Mouse (Mus musculus) midbrain, postnatal 0 days (tissue): ENCODE data around the gene Ubr1. TPM values are rescaled to one million over a fixed set of nuclear protein-coding genes. Genes with fewer than 3 reads are reported as not detected.

Source experiments
- ATAC-seq: fragments of 200-750 bp; cut with Nextera tagmentation; 2 replicates; pipeline ENCODE4 v1.8.0; 2017; ENCODE audit warnings: moderate number of reproducible peaks, mild to moderate bottlenecking, moderate TSS enrichment, moderate library complexity; ENCODE audit not compliant: low FRiP score
- DNase-seq: peaks from one replicate; pipeline ENCODE4 v3.0.0-alpha.2; 2015; ENCODE audit warnings: low spot score
- H3K27ac ChIP-seq: fragments of 300-500 bp; sonication (generic); 2 replicates; pipeline ENCODE4 v1.5.1; 2014; ENCODE audit warnings: low read depth, mild to moderate bottlenecking, low read length, mixed read lengths
- H3K27me3 ChIP-seq: fragments of 300-500 bp; sonication (generic); 2 replicates; pipeline ENCODE4 v1.6.1; 2014; ENCODE audit warnings: low read length, control low read depth, mixed read lengths; ENCODE audit not compliant: insufficient read depth
- H3K36me3 ChIP-seq: fragments of 300-500 bp; sonication (generic); 2 replicates; pipeline ENCODE4 v1.6.1; 2014; ENCODE audit warnings: low read length, control low read depth, mixed read lengths; ENCODE audit not compliant: insufficient read depth
- H3K4me1 ChIP-seq: fragments of 300-500 bp; sonication (generic); 2 replicates; pipeline ENCODE4 v1.6.1; 2014; ENCODE audit warnings: mild to moderate bottlenecking, control low read depth, antibody characterized with exemption, low read length, mixed read lengths; ENCODE audit not compliant: insufficient read depth
- H3K4me2 ChIP-seq: fragments of 300-500 bp; sonication (generic); 2 replicates; pipeline ENCODE4 v1.6.1; 2014; ENCODE audit warnings: low read depth, mild to moderate bottlenecking, low read length, mixed read lengths; ENCODE audit not compliant: poor library complexity, severe bottlenecking
- H3K4me3 ChIP-seq: fragments of 300-500 bp; sonication (generic); 2 replicates; pipeline ENCODE4 v1.5.1; 2014; ENCODE audit warnings: low read depth, mild to moderate bottlenecking, low read length, moderate library complexity
- H3K9ac ChIP-seq: fragments of 300-500 bp; sonication (generic); replicated peaks from 2 replicates; pipeline ENCODE4 v1.6.1; 2014; ENCODE audit warnings: mild to moderate bottlenecking, low read length, moderate library complexity, mixed read lengths; ENCODE audit not compliant: poor library complexity, severe bottlenecking
- H3K9me3 ChIP-seq: fragments of 300-500 bp; sonication (generic); 2 replicates; pipeline ENCODE4 v1.6.1; 2016; ENCODE audit warnings: low read length, control low read depth
- CTCF ChIP-seq: IDR thresholded peaks from 2 replicates; pipeline ENCODE4 v1.5.1; 2016; ENCODE audit warnings: antibody characterized with exemption, mild to moderate bottlenecking
- WGBS: fragments of 180-500 bp; shearing (Covaris S2); extraction: QIAGEN DNeasy Blood & Tissue Kit; methylation state at CpG from one replicate; pipeline ENCODE4 v1.1.7; 2014; 5-methylcytosine and 5-hydroxymethylcytosine counted together
- polyA plus RNA-seq: library from polyadenylated mRNA; unstranded; fragments of >200 nt; fragmentation: Nextera tagmentation; extraction: Ambion mirVana; gene quantifications from 2 replicates; pipeline ENCODE4 v1.2.1, GENCODE M21; 2015
- total RNA-seq: library from RNA; depleted of rRNA; stranded (reverse); fragments of >200 nt; gene quantifications from 2 replicates; pipeline ENCODE4 v1.2.3, GENCODE M21; 2014

Ubr1 gene
- total and polyA plus RNA-seq, 2 experiments from 2014 or later, result 28.0 to 34.0 TPM

DNA sequence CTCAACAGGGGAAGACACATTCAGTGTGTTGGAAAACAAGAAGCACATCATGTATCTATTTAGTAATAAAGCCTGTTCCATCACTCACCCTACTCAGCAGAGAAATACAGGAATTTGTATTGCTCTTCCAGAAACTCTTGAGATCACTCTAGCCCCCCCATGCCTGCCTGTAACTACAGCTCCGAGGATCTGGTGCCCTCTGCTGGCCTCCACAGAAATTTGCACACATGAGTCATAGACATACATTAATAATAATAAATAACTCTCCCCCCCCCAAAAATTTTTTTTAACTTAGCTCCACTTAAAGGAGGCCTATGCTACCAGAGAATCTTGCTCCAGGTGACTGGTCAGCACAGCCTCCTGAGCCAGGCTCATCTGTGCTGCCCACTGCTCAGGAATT, 104.0 kb downstream of the Ubr1 start:
- Histone ChIP-seq H3K27ac (no peak overlapping the region), H3K4me3 (no peak overlapping the region), H3K27me3 (no peaks in the 10 kb centered on the region), H3K36me3 (peaks cover 38% of the 10 kb centered on the region), H3K4me2 (no peak overlapping the region), H3K9me3 (no peaks in the 10 kb centered on the region), H3K4me1 (no peaks in the 10 kb centered on the region), H3K9ac (no peak overlapping the region)
- WGBS, result 21% methylated on average over 1 of the region's 1 CpGs
- peak; percentile 77 for TF ChIP-seq CTCF
- ATAC-seq (no peak), DNase-seq (peak; percentile 66)

DNA sequence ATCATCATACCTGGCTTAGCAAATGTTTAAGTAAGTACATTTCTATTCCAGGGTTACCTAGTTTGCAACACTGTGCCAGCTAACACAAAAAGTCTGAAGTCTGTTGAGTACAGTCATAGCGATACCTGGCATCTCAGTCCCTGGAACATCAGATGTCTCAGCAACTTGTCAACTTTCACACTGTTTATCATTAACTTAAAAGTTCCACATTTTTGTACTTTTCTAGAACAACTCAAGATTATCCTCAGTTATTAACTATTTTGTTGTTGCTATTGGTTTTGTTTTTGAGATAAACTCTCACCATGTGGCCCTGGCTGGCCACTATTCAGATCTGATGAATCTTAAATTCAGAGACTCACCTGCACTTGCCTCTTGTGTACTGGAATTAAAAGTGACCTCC, 107.1 kb downstream of the Ubr1 start:
- no peaks in the 10 kb centered on the region for H3K4me1 ChIP-seq
- H3K27ac ChIP-seq, result no peak overlapping the region
- ATAC-seq, result no peak
- 100% methylated on average over 1 of the region's 1 CpGs for WGBS
- no peak for TF ChIP-seq CTCF
- no peak overlapping the region for H3K9ac ChIP-seq
- no peaks in the 10 kb centered on the region for H3K27me3 ChIP-seq
- H3K36me3 ChIP-seq, result peaks cover 30% of the 10 kb centered on the region
- H3K4me3 ChIP-seq, result no peak overlapping the region
- DNase-seq, result no peak
- H3K4me2 ChIP-seq, result no peak overlapping the region
- no peaks in the 10 kb centered on the region for H3K9me3 ChIP-seq

DNA sequence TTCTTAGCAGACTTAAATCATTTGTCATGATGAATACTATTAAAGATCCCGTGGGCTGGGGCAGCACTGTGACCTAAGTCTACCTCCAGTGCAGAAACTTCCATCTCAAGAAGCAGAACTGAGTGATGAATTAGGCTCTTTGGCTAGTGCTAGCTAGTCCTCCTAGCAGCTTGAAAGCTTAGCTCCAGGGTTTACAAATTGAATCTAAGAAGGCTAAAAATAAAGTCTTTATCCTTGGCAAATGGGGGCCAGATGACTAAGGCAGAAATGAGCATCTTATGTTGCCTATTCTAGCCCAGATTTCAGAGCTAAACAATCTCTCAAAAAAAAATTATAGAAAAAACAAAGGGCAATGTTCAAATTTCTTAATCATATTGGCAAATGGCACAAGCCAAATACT, 109.8 kb downstream of the Ubr1 start:
- no peak overlapping the region for H3K9ac ChIP-seq
- DNase-seq, result no peak
- ATAC-seq, result no peak
- H3K27ac ChIP-seq, result no peak overlapping the region
- H3K36me3 ChIP-seq, result peaks cover 26% of the 10 kb centered on the region; the same call in 1 of the 2 replicates
- TF ChIP-seq CTCF, result no peak
- WGBS, result 88% methylated on average over 1 of the region's 1 CpGs
- no peaks in the 10 kb centered on the region for H3K27me3 ChIP-seq
- no peak overlapping the region for H3K4me3 ChIP-seq
- H3K4me2 ChIP-seq, result no peak overlapping the region
- no peaks in the 10 kb centered on the region for H3K4me1 ChIP-seq
- no peaks in the 10 kb centered on the region for H3K9me3 ChIP-seq

DNA sequence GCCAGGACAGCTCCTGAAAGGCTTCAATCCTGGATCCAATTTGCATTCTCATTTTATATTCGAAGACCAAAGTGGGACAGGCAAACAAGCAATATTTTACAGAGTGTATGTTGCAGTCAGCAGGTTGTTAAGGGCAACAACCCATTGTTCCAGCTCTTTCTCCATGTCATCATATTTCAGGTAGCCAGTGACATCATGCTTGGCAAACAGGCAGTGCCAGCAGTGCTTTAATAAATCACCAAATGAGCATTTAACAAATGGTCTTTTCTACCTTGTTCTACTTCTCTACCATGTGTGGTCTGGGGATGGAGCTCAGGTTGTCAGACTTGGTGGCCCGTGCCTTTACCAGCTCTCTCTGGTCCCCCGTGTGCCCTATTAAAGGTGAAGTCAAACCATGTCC, 112.4 kb downstream of the Ubr1 start:
- Histone ChIP-seq H3K9ac (no peak overlapping the region), H3K27ac (no peak overlapping the region), H3K36me3 (peaks cover 17% of the 10 kb centered on the region; the same call in 1 of the 2 replicates), H3K9me3 (no peaks in the 10 kb centered on the region), H3K4me1 (no peaks in the 10 kb centered on the region), H3K27me3 (no peaks in the 10 kb centered on the region), H3K4me2 (no peak overlapping the region), H3K4me3 (no peak overlapping the region)
- no peak for TF ChIP-seq CTCF
- 88% methylated on average over 3 of the region's 3 CpGs for WGBS
- ATAC-seq (no peak), DNase-seq (no peak)

DNA sequence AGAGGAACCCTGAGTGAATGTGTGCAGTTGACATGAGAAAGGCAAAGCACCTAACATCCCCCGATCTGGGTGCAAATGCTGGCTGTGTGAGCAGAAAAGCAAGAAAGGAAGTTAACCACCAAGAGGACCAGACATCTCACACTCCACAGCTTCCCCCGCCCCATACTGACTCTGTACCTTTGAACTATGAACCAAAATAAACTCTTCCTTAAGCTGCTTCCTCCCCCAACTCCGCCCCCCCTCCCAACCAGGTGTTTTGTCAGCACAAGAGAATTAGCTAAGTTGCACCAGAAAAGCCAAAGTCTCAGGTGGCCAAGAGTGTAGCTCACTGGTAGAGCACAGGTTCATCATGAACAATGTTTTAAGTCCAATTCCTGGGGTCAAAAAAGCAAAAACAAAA, 117.4 kb downstream of the Ubr1 start:
- Histone ChIP-seq H3K9me3 (no peaks in the 10 kb centered on the region), H3K27me3 (no peaks in the 10 kb centered on the region), H3K4me3 (no peak overlapping the region), H3K4me2 (no peak overlapping the region), H3K27ac (no peak overlapping the region), H3K36me3 (0 out of 2 replicates have a peak, but pooled peaks cover under 1% of the 10 kb centered on the region), H3K9ac (no peak overlapping the region), H3K4me1 (no peaks in the 10 kb centered on the region)
- DNase-seq, result no peak
- 74% methylated on average over 3 of the region's 3 CpGs for WGBS
- ATAC-seq, result no peak
- no peak for TF ChIP-seq CTCF

DNA sequence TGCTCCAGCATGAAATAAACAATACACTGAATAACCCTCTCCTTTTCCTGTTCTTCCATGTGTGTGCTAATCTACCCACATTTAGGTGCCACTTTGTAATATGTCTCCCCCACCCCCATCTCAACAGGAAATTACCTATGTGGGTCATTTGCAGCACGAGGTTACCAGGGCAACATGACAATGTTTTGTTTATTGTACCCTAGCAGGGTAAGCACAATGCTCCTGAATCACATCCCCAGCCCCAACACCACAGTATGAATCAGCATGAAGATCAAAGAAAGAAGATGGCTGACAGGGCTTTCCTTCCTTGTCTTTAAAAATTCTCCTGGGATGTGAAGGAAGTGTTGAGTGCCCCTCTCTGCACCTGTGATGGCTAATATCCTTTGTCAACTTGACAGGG, 117.9 kb downstream of the Ubr1 start:
- no peak for TF ChIP-seq CTCF

More for the DNA sequence above, 117.9 kb downstream of the Ubr1 start:
- DNase-seq, result no peak
- no peak overlapping the region for H3K27ac ChIP-seq
- H3K4me1 ChIP-seq, result no peaks in the 10 kb centered on the region
- no peak overlapping the region for H3K4me2 ChIP-seq
- H3K36me3 ChIP-seq, result no peaks in the 10 kb centered on the region
- H3K9me3 ChIP-seq, result no peaks in the 10 kb centered on the region
- H3K9ac ChIP-seq, result no peak overlapping the region
- H3K27me3 ChIP-seq, result no peaks in the 10 kb centered on the region
- no peak for ATAC-seq
- no peak overlapping the region for H3K4me3 ChIP-seq
- 58% methylated on average over 1 of the region's 1 CpGs for WGBS
